Mouse (Mus musculus): Measurements from ENCODE around the gene Helq.

GRCm38 (mm10) chr5:100716762-100717161 lies 81.6 kb downstream of the Helq start:
- TF ChIP-seq TAL1 (IDR thresholded peaks at IDR 0.05; ENCODE audit: low read length): no peak
- no peak for TF ChIP-seq GATA1 (IDR thresholded peaks at IDR 0.05; ENCODE audit: low read length)

All from erythroblast, embryonic 14.5 days (primary cell).